Mouse (Mus musculus): ENCODE measurements around the gene Xpr1. TPM values are rescaled to one million over a fixed set of nuclear protein-coding genes. Genes with fewer than 3 reads are reported as not detected.

Xpr1 gene
- polyA plus RNA-seq, 1 experiment from 2014 or later, result 49.8 TPM

GRCm38 (mm10) chr1:155311672-155312071, 105.5 kb downstream of the Xpr1 start:
- Histone ChIP-seq H3K9me3 (no peaks in the 10 kb centered on the region), H3K9ac (no peak overlapping the region), H3K4me2 (no peak overlapping the region), H3K4me1 (replicated peaks) (peaks cover 10% of the 10 kb centered on the region), H3K4me3 (no peak overlapping the region), H3K27ac (replicated peaks) (no peak overlapping the region), H3K36me3 (0 out of 2 replicates have a peak, but pooled peaks cover 7% of the 10 kb centered on the region), H3K27me3 (no peaks in the 10 kb centered on the region)
- WGBS, result 56% methylated on average over 3 of the region's 3 CpGs
- ATAC-seq (ENCODE audit: low FRiP score, low read depth), result no peak

GRCm38 (mm10) chr1:155306879-155307278, 110.3 kb downstream of the Xpr1 start:
- peak; percentile 57; the same call in 1 of the 2 replicates for ATAC-seq (ENCODE audit: low FRiP score, low read depth)
- no peak overlapping the region for H3K4me3 ChIP-seq
- H3K4me1 ChIP-seq (replicated peaks), result peaks cover 30% of the 10 kb centered on the region
- H3K4me2 ChIP-seq, result no peak overlapping the region
- H3K9ac ChIP-seq, result no peak overlapping the region
- H3K9me3 ChIP-seq, result no peaks in the 10 kb centered on the region
- no peaks in the 10 kb centered on the region for H3K27me3 ChIP-seq
- 15% methylated on average over 3 of the region's 3 CpGs for WGBS
- H3K36me3 ChIP-seq, result no peaks in the 10 kb centered on the region
- H3K27ac ChIP-seq (replicated peaks), result peak overlapping the region; percentile 52

GRCm38 (mm10) chr1:155303402-155303801, 113.8 kb downstream of the Xpr1 start:
- Histone ChIP-seq H3K36me3 (no peaks in the 10 kb centered on the region), H3K4me3 (no peak overlapping the region), H3K27me3 (no peaks in the 10 kb centered on the region), H3K27ac (replicated peaks) (peak overlapping the region; percentile 13; the same call in 1 of the 2 replicates), H3K9ac (no peak overlapping the region), H3K4me1 (replicated peaks) (peaks cover 30% of the 10 kb centered on the region), H3K4me2 (no peak overlapping the region), H3K9me3 (no peaks in the 10 kb centered on the region)
- no peak for ATAC-seq (ENCODE audit: low FRiP score, low read depth)
- WGBS, result 59% methylated on average over 2 of the region's 2 CpGs

GRCm38 (mm10) chr1:155297615-155298014, 119.6 kb downstream of the Xpr1 start:
- no peak overlapping the region for H3K4me2 ChIP-seq
- no peak overlapping the region for H3K27ac ChIP-seq (replicated peaks)
- no peak overlapping the region for H3K4me3 ChIP-seq
- no peaks in the 10 kb centered on the region for H3K27me3 ChIP-seq
- ATAC-seq (ENCODE audit: low FRiP score, low read depth), result no peak
- no peaks in the 10 kb centered on the region for H3K36me3 ChIP-seq
- WGBS, result 89% methylated on average over 5 of the region's 5 CpGs
- no peak overlapping the region for H3K9ac ChIP-seq
- H3K4me1 ChIP-seq (replicated peaks), result peaks cover 6% of the 10 kb centered on the region
- H3K9me3 ChIP-seq, result no peaks in the 10 kb centered on the region

- ATAC-seq (ENCODE audit: low FRiP score, low read depth), result no peak
- H3K9ac ChIP-seq, result no peak overlapping the region
- 78% methylated on average over 2 of the region's 2 CpGs for WGBS
These were observed 120.0 kb downstream of the Xpr1 start for GRCm38 (mm10) chr1:155297203-155297602.

GRCm38 (mm10) chr1:155293446-155293845, 123.8 kb downstream of the Xpr1 start:
- 0 out of 2 replicates have a peak, but pooled peaks have one; percentile 69 for ATAC-seq (ENCODE audit: low FRiP score, low read depth)
- H3K27ac ChIP-seq (replicated peaks), result no peak overlapping the region
- WGBS, result 8% methylated on average over 3 of the region's 3 CpGs

More at GRCm38 (mm10) chr1:155297203-155297602, 120.0 kb downstream of the Xpr1 start:
- H3K4me3 ChIP-seq, result no peak overlapping the region
- peaks cover 4% of the 10 kb centered on the region; the same call in 1 of the 2 replicates for H3K4me1 ChIP-seq (replicated peaks)
- H3K36me3 ChIP-seq, result no peaks in the 10 kb centered on the region
- no peaks in the 10 kb centered on the region for H3K27me3 ChIP-seq
- no peaks in the 10 kb centered on the region for H3K9me3 ChIP-seq
- H3K27ac ChIP-seq (replicated peaks), result no peak overlapping the region
- H3K4me2 ChIP-seq, result no peak overlapping the region

GRCm38 (mm10) chr1:155289411-155289810, 127.8 kb downstream of the Xpr1 start:
- ATAC-seq (ENCODE audit: low FRiP score, low read depth), result no peak
- no peaks in the 10 kb centered on the region for H3K9me3 ChIP-seq
- whole genome bisulfite sequencing, result 65% methylated on average over 1 of the region's 1 CpGs
- no peaks in the 10 kb centered on the region for H3K27me3 ChIP-seq
- H3K4me3 ChIP-seq, result no peak overlapping the region
- no peak overlapping the region for H3K27ac ChIP-seq (replicated peaks)
- H3K4me1 ChIP-seq (replicated peaks), result peaks cover 4% of the 10 kb centered on the region; the same call in 1 of the 2 replicates
- H3K4me2 ChIP-seq, result no peak overlapping the region
- peaks cover 40% of the 10 kb centered on the region for H3K36me3 ChIP-seq
- no peak overlapping the region for H3K9ac ChIP-seq

More at GRCm38 (mm10) chr1:155293446-155293845, 123.8 kb downstream of the Xpr1 start:
- H3K4me2 ChIP-seq, result no peak overlapping the region
- H3K36me3 ChIP-seq, result peaks cover 19% of the 10 kb centered on the region
- H3K9ac ChIP-seq, result no peak overlapping the region
- H3K4me3 ChIP-seq, result no peak overlapping the region
- H3K4me1 ChIP-seq (replicated peaks), result peaks cover 4% of the 10 kb centered on the region; the same call in 1 of the 2 replicates
- no peaks in the 10 kb centered on the region for H3K27me3 ChIP-seq
- no peaks in the 10 kb centered on the region for H3K9me3 ChIP-seq

GRCm38 (mm10) chr1:155288033-155288432, 129.2 kb downstream of the Xpr1 start:
- Histone ChIP-seq H3K4me3 (no peak overlapping the region), H3K9ac (no peak overlapping the region), H3K4me1 (replicated peaks) (no peaks in the 10 kb centered on the region), H3K27ac (replicated peaks) (no peak overlapping the region), H3K36me3 (peaks cover 47% of the 10 kb centered on the region), H3K27me3 (no peaks in the 10 kb centered on the region), H3K4me2 (no peak overlapping the region), H3K9me3 (no peaks in the 10 kb centered on the region)
- 89% methylated on average over 3 of the region's 3 CpGs for WGBS
- no peak for ATAC-seq (ENCODE audit: low FRiP score, low read depth)

- 91% methylated on average over 7 of the region's 7 CpGs for WGBS
- no peak overlapping the region for H3K4me2 ChIP-seq
These were observed 133.4 kb downstream of the Xpr1 start for GRCm38 (mm10) chr1:155283808-155284207.

GRCm38 (mm10) chr1:155281003-155281793, 136.0 kb downstream of the Xpr1 start:
- Histone ChIP-seq H3K4me1 (replicated peaks) (no peaks in the 10 kb centered on the region), H3K9ac (no peak overlapping the region), H3K4me2 (no peak overlapping the region), H3K4me3 (no peak overlapping the region), H3K27ac (replicated peaks) (no peak overlapping the region), H3K9me3 (no peaks in the 10 kb centered on the region), H3K36me3 (peaks cover 28% of the 10 kb centered on the region), H3K27me3 (no peaks in the 10 kb centered on the region)
- ATAC-seq (ENCODE audit: low FRiP score, low read depth), result peak; percentile 88
- WGBS, result 60% methylated on average over 18 of the region's 18 CpGs

More at GRCm38 (mm10) chr1:155283808-155284207, 133.4 kb downstream of the Xpr1 start:
- H3K36me3 ChIP-seq, result peaks cover 47% of the 10 kb centered on the region
- no peak overlapping the region for H3K9ac ChIP-seq
- H3K4me3 ChIP-seq, result no peak overlapping the region
- H3K4me1 ChIP-seq (replicated peaks), result no peaks in the 10 kb centered on the region
- no peaks in the 10 kb centered on the region for H3K9me3 ChIP-seq
- ATAC-seq (ENCODE audit: low FRiP score, low read depth), result no peak
- no peaks in the 10 kb centered on the region for H3K27me3 ChIP-seq
- H3K27ac ChIP-seq (replicated peaks), result no peak overlapping the region

GRCm38 (mm10) chr1:155280306-155280705, 136.9 kb downstream of the Xpr1 start:
- Histone ChIP-seq H3K4me1 (replicated peaks) (no peaks in the 10 kb centered on the region), H3K4me3 (no peak overlapping the region), H3K27me3 (no peaks in the 10 kb centered on the region), H3K36me3 (peaks cover 25% of the 10 kb centered on the region; the same call in 1 of the 2 replicates), H3K9ac (no peak overlapping the region), H3K9me3 (no peaks in the 10 kb centered on the region), H3K4me2 (no peak overlapping the region), H3K27ac (replicated peaks) (no peak overlapping the region)
- 89% methylated on average over 10 of the region's 10 CpGs for WGBS
- no peak for ATAC-seq (ENCODE audit: low FRiP score, low read depth)

GRCm38 (mm10) chr1:155276381-155277033, 140.7 kb downstream of the Xpr1 start:
- H3K27ac ChIP-seq (replicated peaks), result no peak overlapping the region
- no peak overlapping the region for H3K4me3 ChIP-seq
- no peak overlapping the region for H3K4me2 ChIP-seq
- no peaks in the 10 kb centered on the region for H3K4me1 ChIP-seq (replicated peaks)
- peaks cover 6% of the 10 kb centered on the region; the same call in 1 of the 2 replicates for H3K36me3 ChIP-seq
- H3K9me3 ChIP-seq, result no peaks in the 10 kb centered on the region
- 74% methylated on average over 13 of the region's 13 CpGs for whole genome bisulfite sequencing
- H3K9ac ChIP-seq, result no peak overlapping the region
- no peaks in the 10 kb centered on the region for H3K27me3 ChIP-seq
- ATAC-seq (ENCODE audit: low FRiP score, low read depth), result no peak
